Mouse (Mus musculus) heart, embryonic 10.5 days (tissue): ENCODE measurements around the gene Lce1h. TPM values are rescaled to one million over a fixed set of nuclear protein-coding genes. Genes with fewer than 3 reads are reported as not detected.

Source experiments
- polyA plus RNA-seq: library from polyadenylated mRNA; unstranded; fragments of >200 nt; fragmentation: Nextera tagmentation; extraction: Ambion mirVana; gene quantifications from 2 replicates; pipeline ENCODE4 v1.2.1, GENCODE M21; 2016

Lce1h gene
- polyA plus RNA-seq, 1 experiment from 2014 or later, result not detected

Other genes with a start within 250 kb of the Lce1h start
- gene 2310046K23Rik, start 230.6 kb downstream of the Lce1h start, polyA plus RNA-seq, result not detected in 2 replicates
- gene Ivl, start 191.3 kb downstream of the Lce1h start, polyA plus RNA-seq, result not detected in 2 replicates
- not detected in 2 replicates for gene Smcp, start 176.1 kb downstream of the Lce1h start, polyA plus RNA-seq
- gene 2210017I01Rik, start 157.6 kb downstream of the Lce1h start, polyA plus RNA-seq, result not detected in 2 replicates
- not detected in 2 replicates for gene Lce6a, start 143.4 kb downstream of the Lce1h start, polyA plus RNA-seq
- not detected in 2 replicates for gene Lce1a1, start 116.8 kb downstream of the Lce1h start, polyA plus RNA-seq
- gene Lce1b, start 108.1 kb downstream of the Lce1h start, polyA plus RNA-seq, result not detected in 2 replicates
- gene Lce1a2, start 94.8 kb downstream of the Lce1h start, polyA plus RNA-seq, result not detected in 2 replicates
- gene Lce1c, start 85.8 kb downstream of the Lce1h start, polyA plus RNA-seq, result not detected in 2 replicates
- gene Lce1d, start 77.9 kb downstream of the Lce1h start, polyA plus RNA-seq, result not detected in 2 replicates
- not detected in 2 replicates for gene Lce1e, start 56.0 kb downstream of the Lce1h start, polyA plus RNA-seq
- not detected in 2 replicates for gene Lce1f, start 44.7 kb downstream of the Lce1h start, polyA plus RNA-seq
- not detected in 2 replicates for gene Gm38119, start 26.0 kb downstream of the Lce1h start, polyA plus RNA-seq
- gene Lce1g, start 12.7 kb downstream of the Lce1h start, polyA plus RNA-seq, result not detected in 2 replicates
- gene Lce1i, start 13.8 kb upstream of the Lce1h start, polyA plus RNA-seq, result not detected in 2 replicates
- not detected in 2 replicates for gene Lce1j, start 25.4 kb upstream of the Lce1h start, polyA plus RNA-seq
- gene Lce1k, start 42.8 kb upstream of the Lce1h start, polyA plus RNA-seq, result not detected in 2 replicates
- not detected in 2 replicates for gene Kprp, start 62.2 kb upstream of the Lce1h start, polyA plus RNA-seq
- not detected in 2 replicates for gene Lce1l, start 86.2 kb upstream of the Lce1h start, polyA plus RNA-seq
- not detected in 2 replicates for gene 2310050C09Rik, start 105.2 kb upstream of the Lce1h start, polyA plus RNA-seq
- not detected in 2 replicates for gene Lce3a, start 161.2 kb upstream of the Lce1h start, polyA plus RNA-seq
- gene Lce3b, start 167.9 kb upstream of the Lce1h start, polyA plus RNA-seq, result not detected in 2 replicates
- gene Lce3c, start 179.4 kb upstream of the Lce1h start, polyA plus RNA-seq, result not detected in 2 replicates
- gene Lce3d, start 192.3 kb upstream of the Lce1h start, polyA plus RNA-seq, result not detected in 2 replicates
- not detected in 2 replicates for gene Lce3e, start 202.0 kb upstream of the Lce1h start, polyA plus RNA-seq
- gene Lce3f, start 227.2 kb upstream of the Lce1h start, polyA plus RNA-seq, result not detected in 2 replicates